Mouse (Mus musculus): ENCODE results near the gene Hnrnpl.

GRCm38 (mm10) chr7:28811640-28812275 lies 3.4 kb downstream of the Hnrnpl start:
- TF ChIP-seq CTCF (IDR thresholded peaks at IDR 0.05; ENCODE audit: low read depth, low read length) (no peak), POLR2A (IDR thresholded peaks at IDR 0.05; ENCODE audit: insufficient read depth, low read length) (no peak)
